Comparison of ENCODE assay signal across 9 mouse cellular contexts in genomic region chr1:75251112-75251970, GRCm38 (mm10). TPM values are rescaled to one million over a fixed set of nuclear protein-coding genes. Genes with fewer than 3 reads are reported as not detected.
DNase-seq lines count a peak whose midpoint lies in the region; ATAC-seq and TF ChIP-seq lines count a peak whose summit lies in the region.
"Had no signal": no experiment of that assay in that cellular context is flagged by ENCODE, and none has a peak within 500 bp of the region (broad histone marks: within the 10 kb centered on the region; RNA-seq: fewer than 3 reads in every experiment).

No protein-coding gene starts in this region.

- peak overlapping the region; percentile 40 for H3K4me2 ChIP-seq in forebrain, embryonic 11.5 days (ENCODE audit: low read depth, low read length, severe bottlenecking)

- peaks cover 2% of the 10 kb centered on the region; the same call in 1 of the 2 replicates for H3K27me3 ChIP-seq in forebrain, embryonic 11.5 days (ENCODE audit: control insufficient read depth, insufficient read depth, low read length)

- no peak overlapping the region for H3K27ac ChIP-seq in ES-E14 (ENCODE audit: insufficient read depth, low read depth, low read length, poor library complexity, severe bottlenecking)
- H3K27ac ChIP-seq in forebrain, embryonic 11.5 days (ENCODE audit: low read depth, low read length) = no peak overlapping the region

- in situ Hi-C loops in ES-E14 (cut with MboI; ENCODE audit: low sequenced_read_pairs in 2 of 2, unreplicated experiment in 2 of 2) = no loop called here

- peak; percentile 63 for DNase-seq in ES-E14 (ENCODE audit: low read depth, low spot score)
- peak; percentile 63 for DNase-seq in c-Kit-positive CD71-positive TER-119-negative erythroid progenitor cells, embryonic 14.5 days (ENCODE audit: low read depth)
- peak; percentile 87 for DNase-seq in forebrain, embryonic 11.5 days (ENCODE audit: low spot score)
- peak; percentile 81 to 84 for DNase-seq in heart, postnatal 36 days
- peak; percentile 70 to 71 for DNase-seq in left cerebral cortex, postnatal 36 days (ENCODE audit: low spot score in 2 of 2)
- DNase-seq in mesoderm, embryonic 11.5 days (ENCODE audit: low read depth, low spot score) = peak; percentile 74
- peak; percentile 75 for DNase-seq in right cerebral cortex, postnatal 25 days
- DNase-seq in urinary bladder, postnatal 36 days (ENCODE audit: low spot score in 2 of 2) = peak; percentile 77 to 85

- ATAC-seq in forebrain, embryonic 11.5 days (replicated peaks; ENCODE audit: low FRiP score) = peak; percentile 67

- 6% methylated on average over 22 of the region's 22 CpGs for WGBS in forebrain, embryonic 11.5 days

- intact Hi-C loops in heart, postnatal 36 days (cut with DNase I) = loop anchor here (1.0 to 10.0 kb wide), 3 partner anchors 17 to 287 kb away; partner anchors contain the start of gene Abcb6
- intact Hi-C loops in left cerebral cortex, postnatal 36 days (cut with DNase I) = no loop called here

- peak overlapping the region; percentile 39; the same call in 1 of the 2 replicates for H3K9ac ChIP-seq in ES-E14 (ENCODE audit: insufficient read depth, low read depth, low read length, poor library complexity, severe bottlenecking)
- no peak overlapping the region; the same call in 1 of the 2 replicates for H3K9ac ChIP-seq in forebrain, embryonic 11.5 days (ENCODE audit: low read length)

- no peaks in the 10 kb centered on the region for H3K9me3 ChIP-seq in ES-E14 (ENCODE audit: control insufficient read depth, insufficient read depth, low read depth, low read length)
- H3K9me3 ChIP-seq in forebrain, embryonic 11.5 days (ENCODE audit: control insufficient read depth, low read length) = no peaks in the 10 kb centered on the region

- peak overlapping the region; percentile 49 to 62; a peak in 3 of 4 replicates for H3K4me3 ChIP-seq in ES-E14 (ENCODE audit: insufficient read depth in 1 of 2, low read depth in 1 of 2, low read length in 2 of 2, poor library complexity in 1 of 2, severe bottlenecking in 1 of 2)
- peak overlapping the region; percentile 12; the same call in 1 of the 2 replicates for H3K4me3 ChIP-seq in forebrain, embryonic 11.5 days (ENCODE audit: low read depth, low read length)

- H3K36me3 ChIP-seq in ES-E14 (ENCODE audit: control insufficient read depth, insufficient read depth, low read length, poor library complexity, severe bottlenecking) = no peaks in the 10 kb centered on the region
- H3K36me3 ChIP-seq in forebrain, embryonic 11.5 days (ENCODE audit: control insufficient read depth, insufficient read depth, low read length) = no peaks in the 10 kb centered on the region

- H3K4me1 ChIP-seq in ES-E14 (ENCODE audit: control insufficient read depth in 2 of 2, insufficient read depth in 2 of 2, low read length in 2 of 2, poor library complexity in 1 of 2) = peaks cover 4 to 38% of the 10 kb centered on the region in 2 experiments; a peak in 3 of 4 replicates
- no peaks in the 10 kb centered on the region for H3K4me1 ChIP-seq in forebrain, embryonic 11.5 days (replicated peaks; ENCODE audit: control insufficient read depth, insufficient read depth, low read length)

TF ChIP-seq in ES-E14, 5 proteins besides CTCF, POLR2A, EP300 and RAD21:
- TF ChIP-seq ZNF384 (IDR thresholded peaks at IDR 0.05; ENCODE audit: low read depth, low read length) = no peak
- TF ChIP-seq HCFC1 (IDR thresholded peaks at IDR 0.05; ENCODE audit: borderline replicate concordance, insufficient read depth, low read length) = peak; percentile 35; the same call in 1 of the 2 replicates

RNA-seq across cellular contexts. Expression of gene Ptprn, which starts 13.0 kb away (rescaled TPM):
- 8.9 and 9.0 TPM in 2 replicates for total RNA-seq in ES-E14 (2012; rRNA removed)
- polyA plus RNA-seq in forebrain, embryonic 11.5 days (2014; fragmentation: Nextera tagmentation; extraction: Ambion mirVana) = 3.7 and 4.3 TPM in 2 replicates
- total RNA-seq in heart, postnatal 36 days (2021) = under 1 TPM; 0.92 to 0.95 TPM
- 100 to 1,000 TPM; 468 to 499 TPM for total RNA-seq in left cerebral cortex, postnatal 36 days (2021)

RNA-seq across cellular contexts. Expression of gene Dnajb2, which starts 15.1 kb away (rescaled TPM):
- 15.8 and 17.7 TPM in 2 replicates for total RNA-seq in ES-E14 (2012; rRNA removed)
- polyA plus RNA-seq in forebrain, embryonic 11.5 days (2014; fragmentation: Nextera tagmentation; extraction: Ambion mirVana) = 22.2 and 22.6 TPM in 2 replicates
- 100 to 1,000 TPM; 104 to 112 TPM for total RNA-seq in heart, postnatal 36 days (2021)
- total RNA-seq in left cerebral cortex, postnatal 36 days (2021) = 10 to 100 TPM; 91.6 to 97.6 TPM

RNA-seq across cellular contexts. Expression of gene A630095N17Rik, which starts 19.4 kb away (rescaled TPM):
- not detected in 2 replicates for total RNA-seq in ES-E14 (2012; rRNA removed)
- not detected in 2 replicates for polyA plus RNA-seq in forebrain, embryonic 11.5 days (2014; fragmentation: Nextera tagmentation; extraction: Ambion mirVana)
- not detected for total RNA-seq in heart, postnatal 36 days (2021)
- total RNA-seq in left cerebral cortex, postnatal 36 days (2021) = not detected
- total RNA-seq: layer of hippocampus, adult 18-20 months had no signal

RNA-seq across cellular contexts. Expression of gene Resp18, which starts 26.9 kb away (rescaled TPM):
- 0.90 TPM in 1 of 2 replicates, not detected in the other for total RNA-seq in ES-E14 (2012; rRNA removed)
- 14.9 and 15.8 TPM in 2 replicates for polyA plus RNA-seq in forebrain, embryonic 11.5 days (2014; fragmentation: Nextera tagmentation; extraction: Ambion mirVana)
- total RNA-seq in heart, postnatal 36 days (2021) = not detected
- 100 to 1,000 TPM; 122 to 146 TPM for total RNA-seq in left cerebral cortex, postnatal 36 days (2021)

RNA-seq across cellular contexts. Expression of gene Tuba4a, which starts 31.7 kb away (rescaled TPM):
- total RNA-seq in ES-E14 (2012; rRNA removed) = 110 and 124 TPM in 2 replicates
- polyA plus RNA-seq in forebrain, embryonic 11.5 days (2014; fragmentation: Nextera tagmentation; extraction: Ambion mirVana) = 11.4 and 12.9 TPM in 2 replicates
- 100 to 1,000 TPM; 778 to 837 TPM for total RNA-seq in heart, postnatal 36 days (2021)
- 100 to 1,000 TPM; 579 to 672 TPM for total RNA-seq in left cerebral cortex, postnatal 36 days (2021)

Comparison
In these comparisons a context has a peak if more than half of its experiments do, and no peak if none do; other contexts are left out.
1. RNA of gene Ptprn, which starts 13.0 kb away (total RNA-seq): 468 to 499 TPM in left cerebral cortex, postnatal 36 days; 8.9 to 9.0 TPM in ES-E14 and 0.92 to 0.95 TPM in heart, postnatal 36 days; every median in the first group is over 10 times any median in the second.
2. Peak in every context shown above with its lines, with median percentiles within 50 percentile points of each other: DNase-seq.